Mouse (Mus musculus) neural tube, postnatal 0 days (tissue): ENCODE measurements around the gene Mbl1. TPM values are rescaled to one million over a fixed set of nuclear protein-coding genes. Genes with fewer than 3 reads are reported as not detected.

Source experiments
- polyA plus RNA-seq: library from polyadenylated mRNA; unstranded; fragments of >200 nt; fragmentation: Nextera tagmentation; extraction: Ambion mirVana; gene quantifications from 2 replicates; pipeline ENCODE4 v1.2.1, GENCODE M21; 2015

The Mbl1 gene
- not detected in 2 replicates for polyA plus RNA-seq

DNA sequence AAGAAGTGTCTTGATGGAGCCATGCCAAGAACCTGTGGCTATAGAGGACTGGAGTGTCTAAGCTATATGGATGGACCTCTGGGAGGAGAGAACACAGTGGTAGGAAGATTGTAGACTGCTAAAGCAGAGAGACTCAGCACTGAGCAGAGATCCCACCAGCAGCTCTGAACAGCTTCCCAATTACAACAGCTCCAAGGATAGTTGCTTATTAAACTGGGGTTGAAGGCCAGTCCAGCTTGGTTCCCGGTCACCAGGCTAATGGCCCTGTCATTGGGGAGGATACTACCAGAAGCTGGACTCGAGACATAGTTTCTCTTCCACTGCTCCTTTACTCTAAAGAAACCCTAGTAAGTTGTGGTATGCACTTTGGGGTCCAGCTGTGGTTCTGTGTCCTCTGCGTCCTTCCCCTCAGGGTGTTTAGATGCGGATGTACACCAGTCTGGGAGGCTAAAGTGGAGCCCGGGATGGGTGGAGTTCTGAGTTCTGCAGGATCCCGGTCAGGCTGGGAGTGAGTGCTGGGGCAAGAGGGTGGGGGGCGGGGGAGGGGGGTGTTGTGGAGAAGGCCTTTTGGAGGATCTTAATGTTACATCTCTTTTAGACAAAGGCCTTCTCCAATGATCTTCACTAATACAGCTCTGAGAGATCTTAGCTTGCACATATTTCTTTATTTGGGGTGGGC, at the start of gene Mbl1:
Gene Mbl1 (plus strand): TSS at position 239 of the 679 bp plus-strand sequence.

GRCm38 (mm10) chr14:41104853-41105444, 46.3 kb upstream of the Mbl1 start, which contains the start of gene Mat1a:
Mat1a (plus strand) TSS chr14:41105035.

DNA sequence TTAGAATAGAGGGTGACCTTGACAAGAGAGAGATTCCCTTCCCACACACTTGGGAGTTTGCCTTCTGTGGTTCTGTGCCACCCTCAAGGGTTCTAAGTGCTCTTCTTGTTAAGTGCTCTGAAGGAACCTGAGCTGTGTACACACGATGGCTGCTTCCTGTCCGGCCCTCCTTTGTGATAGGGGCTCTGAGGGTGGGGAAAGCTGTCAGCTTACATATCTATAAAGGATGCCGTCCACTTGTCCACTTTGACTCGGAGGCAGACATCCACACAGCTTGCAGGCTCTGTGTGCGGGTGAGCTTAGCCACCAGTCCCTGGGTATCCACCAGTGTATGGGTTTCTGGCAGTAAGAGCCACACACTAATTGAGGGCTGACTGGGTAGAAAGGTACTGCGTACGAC, 19.7 kb upstream of the Mbl1 start, which contains the start of gene Sftpa1:
Gene Sftpa1 (plus strand): TSS at position 243 of the 400 bp plus-strand sequence.

GRCm38 (mm10) chr14:41185059-41185821, 34.0 kb downstream of the Mbl1 start, which contains the start of gene Sftpd:
Sftpd (minus strand) TSS chr14:41185149.

Other genes starting within 250 kb of the Mbl1 start
- gene Tspan14, start 184.7 kb upstream of the Mbl1 start, polyA plus RNA-seq: 32.3 and 35.1 TPM in 2 replicates
- gene Fam213a, start 137.7 kb upstream of the Mbl1 start, polyA plus RNA-seq: 104 and 107 TPM in 2 replicates
- 0.58 and 1.1 TPM in 2 replicates for gene Dydc2, start 82.2 kb upstream of the Mbl1 start, polyA plus RNA-seq
- gene Dydc1, start 78.5 kb upstream of the Mbl1 start, polyA plus RNA-seq: 0.49 TPM in 1 of 2 replicates, not detected in the other
- 0.10 and 0.27 TPM in 2 replicates for gene Mat1a, start 46.4 kb upstream of the Mbl1 start, polyA plus RNA-seq
- not detected in 2 replicates for gene Sftpa1, start 19.7 kb upstream of the Mbl1 start, polyA plus RNA-seq
- gene Sftpd, start 33.7 kb downstream of the Mbl1 start, polyA plus RNA-seq: not detected in 2 replicates
- gene Gm2832, start 127.3 kb downstream of the Mbl1 start, polyA plus RNA-seq: 0.64 and 0.65 TPM in 2 replicates
- not detected in 2 replicates for gene Gm5798, start 197.2 kb downstream of the Mbl1 start, polyA plus RNA-seq
- not detected in 2 replicates for gene Gm7945, start 234.9 kb downstream of the Mbl1 start, polyA plus RNA-seq